Mouse (Mus musculus) neural tube, embryonic 15.5 days (tissue): Measurements from ENCODE around the gene Smyd3. TPM values are rescaled to one million over a fixed set of nuclear protein-coding genes. Genes with fewer than 3 reads are reported as not detected.

Experiments
- ATAC-seq: fragments of 200-750 bp; cut with Nextera tagmentation; 2 replicates; pipeline ENCODE4 v1.8.0; 2017; ENCODE audit warnings: mild to moderate bottlenecking, moderate TSS enrichment, moderate library complexity; ENCODE audit not compliant: low FRiP score
- H3K27ac ChIP-seq: fragments of 300-500 bp; sonication (generic); replicated peaks from 2 replicates; pipeline ENCODE4 v1.5.1; 2015; ENCODE audit warnings: mild to moderate bottlenecking, inconsistent platforms
- H3K27me3 ChIP-seq: fragments of 300-500 bp; sonication (generic); replicated peaks from 2 replicates; pipeline ENCODE4 v1.6.1; 2015; ENCODE audit warnings: inconsistent platforms
- H3K36me3 ChIP-seq: fragments of 300-500 bp; sonication (generic); 2 replicates; pipeline ENCODE4 v1.6.1; 2015; ENCODE audit warnings: inconsistent platforms
- H3K4me1 ChIP-seq: fragments of 300-500 bp; sonication (generic); 2 replicates; pipeline ENCODE4 v1.6.1; 2015; ENCODE audit warnings: inconsistent platforms
- H3K4me2 ChIP-seq: fragments of 300-500 bp; sonication (generic); 2 replicates; pipeline ENCODE4 v1.6.1; 2015; ENCODE audit warnings: inconsistent platforms, mild to moderate bottlenecking, moderate library complexity
- H3K4me3 ChIP-seq: fragments of 300-500 bp; sonication (generic); replicated peaks from 2 replicates; pipeline ENCODE4 v1.5.1; 2015; ENCODE audit warnings: mild to moderate bottlenecking, inconsistent platforms
- H3K9ac ChIP-seq: fragments of 300-500 bp; sonication (generic); replicated peaks from 2 replicates; pipeline ENCODE4 v1.6.1; 2015; ENCODE audit warnings: mild to moderate bottlenecking, inconsistent platforms
- H3K9me3 ChIP-seq: fragments of 300-500 bp; sonication (generic); replicated peaks from 2 replicates; pipeline ENCODE4 v1.6.1; 2016; ENCODE audit warnings: inconsistent platforms
- WGBS: fragments of 180-500 bp; shearing (Covaris S2); methylation state at CpG from one replicate; pipeline ENCODE4 v1.1.7; 2015; ENCODE audit warnings: mixed read lengths; 5-methylcytosine and 5-hydroxymethylcytosine counted together
- polyA plus RNA-seq: library from polyadenylated mRNA; unstranded; fragments of >200 nt; fragmentation: Nextera tagmentation; extraction: Ambion mirVana; gene quantifications from 2 replicates; pipeline ENCODE4 v1.2.1, GENCODE M21; 2015

Smyd3 gene
- polyA plus RNA-seq, 1 experiment from 2014 or later, result 26.0 TPM

GRCm38 (mm10) chr1:179511895-179512294, 5.9 kb downstream of the Smyd3 start:
- Histone ChIP-seq H3K4me3 (no peak overlapping the region), H3K9ac (no peak overlapping the region), H3K4me2 (no peak overlapping the region), H3K36me3 (no peaks in the 10 kb centered on the region), H3K27me3 (0 out of 2 replicates have a peak, but pooled peaks cover 3% of the 10 kb centered on the region), H3K4me1 (peaks cover 8% of the 10 kb centered on the region), H3K9me3 (no peaks in the 10 kb centered on the region), H3K27ac (no peak overlapping the region)
- no peak for ATAC-seq
- WGBS, result 86% methylated on average over 7 of the region's 7 CpGs

- Histone ChIP-seq H3K4me3 (no peak overlapping the region), H3K36me3 (no peaks in the 10 kb centered on the region), H3K27ac (no peak overlapping the region), H3K9ac (no peak overlapping the region), H3K27me3 (no peaks in the 10 kb centered on the region), H3K9me3 (no peaks in the 10 kb centered on the region), H3K4me2 (no peak overlapping the region), H3K4me1 (no peaks in the 10 kb centered on the region)
- no peak for ATAC-seq
- WGBS, result 84% methylated on average over 13 of the region's 13 CpGs
These were observed 7.1 kb downstream of the Smyd3 start for GRCm38 (mm10) chr1:179510546-179511340.

- 66% methylated on average over 9 of the region's 9 CpGs for WGBS
- no peaks in the 10 kb centered on the region for H3K9me3 ChIP-seq
- no peak overlapping the region for H3K4me2 ChIP-seq
- H3K27me3 ChIP-seq, result no peaks in the 10 kb centered on the region
- ATAC-seq, result no peak
- H3K27ac ChIP-seq, result no peak overlapping the region
- H3K4me1 ChIP-seq, result no peaks in the 10 kb centered on the region
- H3K9ac ChIP-seq, result no peak overlapping the region
- H3K4me3 ChIP-seq, result no peak overlapping the region
- no peaks in the 10 kb centered on the region for H3K36me3 ChIP-seq
These were observed 11.1 kb downstream of the Smyd3 start for GRCm38 (mm10) chr1:179506530-179507315.

GRCm38 (mm10) chr1:179502565-179502964, 15.3 kb downstream of the Smyd3 start:
- H3K9me3 ChIP-seq, result no peaks in the 10 kb centered on the region
- H3K4me2 ChIP-seq, result no peak overlapping the region
- H3K27ac ChIP-seq, result no peak overlapping the region
- H3K4me1 ChIP-seq, result no peaks in the 10 kb centered on the region
- WGBS, result 17% methylated on average over 3 of the region's 3 CpGs
- H3K4me3 ChIP-seq, result no peak overlapping the region
- H3K9ac ChIP-seq, result no peak overlapping the region
- ATAC-seq, result no peak
- H3K36me3 ChIP-seq, result no peaks in the 10 kb centered on the region
- no peaks in the 10 kb centered on the region for H3K27me3 ChIP-seq

- Histone ChIP-seq H3K9me3 (no peaks in the 10 kb centered on the region), H3K4me3 (no peak overlapping the region), H3K36me3 (no peaks in the 10 kb centered on the region), H3K9ac (no peak overlapping the region), H3K4me2 (no peak overlapping the region), H3K27ac (no peak overlapping the region), H3K4me1 (no peaks in the 10 kb centered on the region), H3K27me3 (no peaks in the 10 kb centered on the region)
- no peak for ATAC-seq
- 89% methylated on average over 3 of the region's 3 CpGs for WGBS
These were observed 18.6 kb downstream of the Smyd3 start for GRCm38 (mm10) chr1:179499257-179499656.

- Histone ChIP-seq H3K4me1 (peaks cover 10% of the 10 kb centered on the region), H3K4me2 (no peak overlapping the region)
- WGBS, result 89% methylated on average over 5 of the region's 5 CpGs
These were observed 24.9 kb downstream of the Smyd3 start for GRCm38 (mm10) chr1:179492908-179493307.

GRCm38 (mm10) chr1:179488520-179488919, 29.3 kb downstream of the Smyd3 start:
- no peak overlapping the region; the same call in 1 of the 2 replicates for H3K27ac ChIP-seq
- 85% methylated on average over 5 of the region's 5 CpGs for WGBS
- H3K9me3 ChIP-seq, result no peaks in the 10 kb centered on the region
- no peaks in the 10 kb centered on the region for H3K27me3 ChIP-seq
- H3K9ac ChIP-seq, result no peak overlapping the region
- H3K4me1 ChIP-seq, result peaks cover 11% of the 10 kb centered on the region
- no peak overlapping the region for H3K4me3 ChIP-seq
- ATAC-seq, result no peak
- H3K36me3 ChIP-seq, result no peaks in the 10 kb centered on the region
- H3K4me2 ChIP-seq, result no peak overlapping the region

More at GRCm38 (mm10) chr1:179492908-179493307, 24.9 kb downstream of the Smyd3 start:
- no peak overlapping the region for H3K27ac ChIP-seq
- H3K4me3 ChIP-seq, result no peak overlapping the region
- H3K9ac ChIP-seq, result no peak overlapping the region
- no peak for ATAC-seq
- H3K36me3 ChIP-seq, result no peaks in the 10 kb centered on the region
- no peaks in the 10 kb centered on the region for H3K9me3 ChIP-seq
- no peaks in the 10 kb centered on the region for H3K27me3 ChIP-seq

GRCm38 (mm10) chr1:179487990-179488389, 29.9 kb downstream of the Smyd3 start:
- H3K27me3 ChIP-seq, result no peaks in the 10 kb centered on the region
- peaks cover 11% of the 10 kb centered on the region for H3K4me1 ChIP-seq
- no peak overlapping the region; the same call in 1 of the 2 replicates for H3K27ac ChIP-seq
- no peak overlapping the region for H3K4me2 ChIP-seq
- H3K9me3 ChIP-seq, result no peaks in the 10 kb centered on the region
- WGBS, result 31% methylated on average over 5 of the region's 5 CpGs
- H3K9ac ChIP-seq, result no peak overlapping the region
- 0 out of 2 replicates have a peak, but pooled peaks have one; percentile 42 for ATAC-seq
- H3K36me3 ChIP-seq, result no peaks in the 10 kb centered on the region
- H3K4me3 ChIP-seq, result no peak overlapping the region

- no peaks in the 10 kb centered on the region for H3K27me3 ChIP-seq
- no peaks in the 10 kb centered on the region for H3K9me3 ChIP-seq
- no peaks in the 10 kb centered on the region for H3K36me3 ChIP-seq
- 80% methylated on average over 2 of the region's 2 CpGs for WGBS
- H3K9ac ChIP-seq, result no peak overlapping the region
- peaks cover 11% of the 10 kb centered on the region for H3K4me1 ChIP-seq
- H3K4me2 ChIP-seq, result no peak overlapping the region
- no peak overlapping the region for H3K27ac ChIP-seq
- ATAC-seq, result no peak
- no peak overlapping the region for H3K4me3 ChIP-seq
These were observed 30.6 kb downstream of the Smyd3 start for GRCm38 (mm10) chr1:179487238-179487637.

GRCm38 (mm10) chr1:179485784-179486540, 31.9 kb downstream of the Smyd3 start:
- H3K27ac ChIP-seq, result no peak overlapping the region
- H3K4me3 ChIP-seq, result no peak overlapping the region
- ATAC-seq, result no peak
- WGBS, result 23% methylated on average over 3 of the region's 3 CpGs
- H3K9me3 ChIP-seq, result no peaks in the 10 kb centered on the region
- H3K36me3 ChIP-seq, result no peaks in the 10 kb centered on the region
- peaks cover 13% of the 10 kb centered on the region for H3K4me1 ChIP-seq
- no peaks in the 10 kb centered on the region for H3K27me3 ChIP-seq
- H3K4me2 ChIP-seq, result no peak overlapping the region
- H3K9ac ChIP-seq, result no peak overlapping the region

- Histone ChIP-seq H3K27ac (no peak overlapping the region), H3K4me2 (no peak overlapping the region), H3K27me3 (0 out of 2 replicates have a peak, but pooled peaks cover 3% of the 10 kb centered on the region), H3K4me3 (no peak overlapping the region), H3K4me1 (peaks cover 13% of the 10 kb centered on the region; the same call in 1 of the 2 replicates), H3K9ac (no peak overlapping the region), H3K36me3 (no peaks in the 10 kb centered on the region), H3K9me3 (no peaks in the 10 kb centered on the region)
- ATAC-seq, result no peak
- 28% methylated on average over 4 of the region's 4 CpGs for WGBS
These were observed 37.0 kb downstream of the Smyd3 start for GRCm38 (mm10) chr1:179480862-179481261.
